Mouse (Mus musculus): ENCODE measurements around the gene Gm26920.

DNA sequence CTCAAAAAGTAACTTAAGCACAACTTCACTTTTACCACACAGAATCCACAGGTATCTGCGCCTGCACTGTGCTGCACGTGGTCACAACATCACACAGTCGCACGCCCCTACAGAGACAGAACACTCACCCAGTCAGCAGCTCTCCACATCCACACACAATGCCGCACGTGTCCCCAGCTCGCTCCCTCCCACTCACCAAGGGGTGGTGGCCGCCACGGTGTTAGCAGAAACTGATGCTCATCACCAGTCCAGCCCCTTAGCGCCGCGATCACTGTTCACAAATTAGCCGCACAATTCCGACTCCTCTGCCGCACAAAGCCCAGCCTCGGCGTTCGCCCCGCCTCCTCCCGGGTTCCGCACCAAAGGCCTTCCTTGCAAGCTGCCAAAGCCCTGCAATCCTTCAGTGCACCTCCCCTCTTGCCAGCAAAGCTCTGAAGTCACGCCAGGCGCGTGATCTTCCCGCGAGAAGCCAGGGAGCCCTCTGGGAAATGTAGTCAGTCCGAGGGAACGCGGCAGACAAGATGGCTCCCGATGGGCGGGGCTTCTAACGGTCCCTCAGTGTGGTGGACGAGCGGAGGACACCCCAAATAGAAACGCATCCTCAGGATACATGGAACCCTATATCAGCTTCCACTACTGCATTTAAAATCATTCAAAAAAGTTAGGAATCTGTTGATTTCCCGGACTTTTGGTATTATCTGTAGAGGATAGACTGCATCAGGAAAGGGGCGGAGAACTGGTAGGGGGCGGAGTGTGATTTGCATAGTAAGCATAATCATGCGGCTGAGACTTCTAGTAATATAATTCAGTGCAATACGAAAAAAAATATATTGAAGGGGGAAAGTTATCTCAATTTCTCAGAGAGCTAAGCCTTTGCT lies at the start of gene Gm26920, which contains the start of gene Zfp566:
- TF ChIP-seq CTCF (IDR thresholded peaks at IDR 0.05; ENCODE audit: low read depth) (no peak), EP300 (IDR thresholded peaks at IDR 0.05; ENCODE audit: low read depth) (peak; percentile 76)
